Mouse (Mus musculus) testis, postnatal 14 days (tissue): Measurements from ENCODE around the gene Lonp2.

Experiments used
- DNase-seq: peaks from one replicate; pipeline ENCODE4 v3.0.0; 2021; ENCODE audit warnings: low spot score

Lonp2 gene

DNA sequence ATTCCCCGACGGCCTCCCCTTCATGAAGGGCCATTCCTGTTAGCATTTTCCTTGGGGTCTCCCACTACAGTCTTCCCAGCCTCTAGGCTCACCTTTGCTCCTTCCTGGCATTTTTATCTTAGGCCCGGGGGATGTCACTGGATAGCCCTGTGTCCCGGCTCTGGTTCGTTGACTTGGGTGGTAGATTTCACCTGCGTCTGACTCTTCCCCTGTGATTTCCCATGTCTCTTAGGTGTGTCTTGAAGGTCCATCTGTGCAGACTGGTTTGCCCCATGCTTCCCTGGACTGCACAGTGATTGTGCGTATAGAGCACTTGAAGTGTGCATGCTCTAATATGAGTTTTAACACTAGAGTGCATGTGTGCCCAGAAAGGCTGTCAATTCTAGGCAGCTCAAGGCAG, 1.1 kb downstream of the Lonp2 start:
- no peak for DNase-seq

DNA sequence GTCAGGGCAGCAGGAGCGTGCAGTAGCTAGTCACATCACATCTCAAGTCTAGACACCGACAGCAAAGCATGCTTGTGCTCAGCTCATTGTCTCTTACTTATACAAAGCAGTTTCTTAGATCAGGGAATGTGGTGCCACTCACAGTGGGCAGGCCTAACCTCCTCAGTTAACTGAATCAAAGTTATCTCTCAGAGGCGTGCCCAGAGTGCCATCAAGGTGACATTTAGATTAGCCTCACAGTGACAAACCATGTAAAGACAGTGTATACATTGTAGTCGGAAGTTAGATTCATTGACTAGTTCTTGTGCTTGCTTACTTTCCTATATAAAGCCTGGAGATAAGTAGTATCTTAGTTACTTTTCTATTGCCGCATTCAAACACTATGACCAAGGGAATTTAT, 6.4 kb downstream of the Lonp2 start:
- no peak for DNase-seq

DNA sequence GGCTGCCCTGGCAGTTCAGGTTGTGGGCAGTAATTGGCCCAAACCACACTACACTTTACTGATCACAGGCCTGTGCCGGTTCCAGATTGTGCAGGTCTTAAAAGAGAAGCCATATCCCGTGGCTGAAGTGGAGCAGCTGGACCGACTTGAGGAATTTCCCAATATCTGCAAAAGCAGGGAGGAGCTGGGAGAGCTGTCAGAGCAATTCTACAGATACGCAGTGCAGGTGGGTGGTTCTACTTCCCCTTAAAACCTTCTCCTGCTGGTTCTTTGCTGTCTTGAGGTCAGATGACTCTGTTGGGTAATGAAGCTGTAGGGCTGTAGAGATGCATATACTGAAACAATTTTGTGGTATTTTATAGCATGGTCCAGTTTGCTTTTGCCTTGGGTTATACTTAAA, 7.6 kb downstream of the Lonp2 start:
- DNase-seq, result no peak

DNA sequence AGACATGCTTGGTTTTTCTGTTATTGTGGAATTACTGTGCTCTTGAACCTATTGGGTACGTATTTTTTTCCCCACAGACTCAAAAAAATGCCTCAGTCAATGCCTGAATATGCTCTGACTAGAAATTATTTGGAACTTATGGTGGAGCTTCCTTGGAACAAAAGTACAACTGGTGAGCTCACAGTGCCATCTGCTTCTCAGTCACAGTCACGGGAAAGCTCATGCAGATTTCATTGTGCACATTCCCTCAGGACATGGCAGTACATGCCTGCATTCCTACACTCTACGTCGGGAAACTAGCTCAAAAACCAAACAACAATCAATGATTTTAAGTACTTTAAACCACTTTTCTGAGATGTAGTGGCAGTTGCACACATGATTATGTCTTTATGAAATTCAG, 14.0 kb downstream of the Lonp2 start:
- DNase-seq, result no peak

DNA sequence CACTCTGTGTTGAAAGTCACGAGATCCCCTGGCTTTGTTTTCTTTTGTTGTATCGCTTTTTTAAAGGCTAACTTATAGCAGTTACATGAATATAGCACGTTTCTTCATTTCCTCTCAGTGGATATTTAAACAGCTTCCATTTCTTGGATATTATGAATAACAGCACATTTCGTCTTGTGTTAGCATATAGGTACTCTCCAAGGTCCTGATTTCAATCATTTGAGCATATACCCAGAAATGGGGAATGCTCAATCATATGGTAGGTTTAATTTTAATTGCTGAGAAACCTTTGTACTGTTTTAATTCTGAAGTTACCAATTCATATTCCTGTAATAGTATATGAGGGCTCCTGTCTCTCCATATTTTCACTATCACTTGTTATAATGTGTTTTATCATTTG, 15.1 kb downstream of the Lonp2 start:
- DNase-seq, result no peak

DNA sequence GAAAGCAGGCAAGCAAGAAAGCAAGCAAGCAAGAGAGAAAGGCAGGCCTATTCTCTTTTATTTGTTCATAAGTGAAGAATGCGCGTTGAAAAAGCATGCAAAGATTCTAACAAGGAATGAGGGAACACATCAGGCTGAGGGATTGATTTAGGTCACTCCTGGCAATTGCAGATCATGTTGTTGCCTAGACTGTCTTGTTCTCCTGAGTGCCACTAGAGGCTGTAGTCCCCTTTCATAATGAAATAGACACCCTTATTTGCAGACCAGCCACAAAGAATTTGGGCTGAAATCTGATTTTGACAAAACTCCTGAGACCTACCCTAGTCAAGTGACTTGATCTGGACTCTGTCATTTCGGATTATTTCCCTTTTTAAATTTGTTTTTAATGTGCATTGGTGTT, 18.8 kb downstream of the Lonp2 start:
- no peak for DNase-seq

DNA sequence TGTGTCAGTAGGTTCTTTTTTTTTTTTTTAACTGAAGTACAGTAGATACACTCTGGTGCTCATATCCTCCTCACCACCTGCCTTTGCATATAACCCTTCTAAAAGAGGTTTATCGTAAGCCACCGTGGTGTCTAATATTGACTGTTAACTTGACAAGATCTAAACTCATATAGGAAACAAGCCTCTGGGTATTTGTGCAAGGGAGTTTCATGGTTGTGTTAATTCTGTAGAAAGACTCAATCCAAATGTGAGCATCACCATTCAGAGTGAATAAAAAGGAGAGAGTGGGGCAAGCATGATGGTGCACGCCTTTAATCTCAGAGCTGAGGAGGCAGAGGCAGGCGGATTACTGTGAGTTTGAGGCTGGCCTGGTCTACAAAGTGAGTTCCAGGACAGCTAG, 20.8 kb downstream of the Lonp2 start:
- no peak for DNase-seq

DNA sequence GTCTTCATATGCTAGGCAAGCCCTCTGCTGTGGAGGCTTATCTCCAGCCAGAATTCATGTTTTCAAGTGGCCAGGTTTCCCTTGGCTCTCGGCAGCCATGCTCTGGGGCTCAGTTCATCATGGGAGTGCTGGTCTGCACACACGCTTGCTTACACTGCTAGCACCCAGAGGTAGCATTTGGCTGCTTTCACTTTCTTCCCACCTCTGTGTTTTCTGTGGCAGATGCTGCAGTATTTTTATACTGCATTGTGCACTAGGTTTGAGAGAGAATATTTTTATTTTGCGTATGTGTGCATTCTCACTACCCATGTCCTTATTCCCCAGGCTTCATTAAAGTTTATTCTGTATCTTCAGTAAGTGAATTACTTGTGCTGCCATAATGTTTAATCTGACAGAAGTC, 23.9 kb downstream of the Lonp2 start:
- DNase-seq, result no peak

DNA sequence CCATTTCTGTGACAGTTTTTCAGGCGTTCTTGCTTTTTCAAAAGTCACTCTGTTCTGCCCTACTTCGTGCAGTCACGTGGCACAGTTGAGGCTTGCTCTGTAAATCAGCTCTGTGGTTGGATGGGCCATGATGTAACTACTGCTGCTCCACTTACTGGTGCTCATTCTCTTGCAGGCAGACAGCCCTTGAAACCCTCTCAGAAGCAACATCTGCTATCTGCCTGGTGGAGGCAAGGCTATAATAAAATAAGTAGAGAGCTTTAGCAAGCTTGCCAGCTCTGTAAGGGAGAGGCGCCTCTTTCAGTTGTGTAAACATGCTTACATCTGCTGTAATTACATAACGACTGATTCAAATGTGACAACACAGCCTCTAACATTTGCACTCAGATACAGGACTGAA, 27.6 kb downstream of the Lonp2 start:
- no peak for DNase-seq

DNA sequence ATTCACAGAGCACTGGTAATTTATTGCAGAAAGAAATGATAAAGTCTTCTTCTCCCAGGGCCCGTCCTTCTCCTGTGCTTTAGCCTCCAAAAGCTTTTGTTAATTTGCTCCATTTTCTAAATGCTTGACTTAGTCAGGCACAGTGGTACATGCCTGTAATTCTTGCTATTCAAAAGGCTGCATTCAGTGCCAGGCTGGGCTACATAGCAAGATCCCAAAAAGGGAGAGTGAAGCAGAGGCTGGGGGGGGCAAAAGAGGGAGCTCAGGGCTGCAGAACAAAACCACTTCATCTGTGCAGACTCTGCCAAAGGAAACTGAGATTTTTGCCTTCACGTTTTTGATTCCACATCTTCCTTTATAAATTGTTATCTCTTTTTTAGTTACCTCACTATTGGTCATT, 28.7 kb downstream of the Lonp2 start:
- no peak for DNase-seq

DNA sequence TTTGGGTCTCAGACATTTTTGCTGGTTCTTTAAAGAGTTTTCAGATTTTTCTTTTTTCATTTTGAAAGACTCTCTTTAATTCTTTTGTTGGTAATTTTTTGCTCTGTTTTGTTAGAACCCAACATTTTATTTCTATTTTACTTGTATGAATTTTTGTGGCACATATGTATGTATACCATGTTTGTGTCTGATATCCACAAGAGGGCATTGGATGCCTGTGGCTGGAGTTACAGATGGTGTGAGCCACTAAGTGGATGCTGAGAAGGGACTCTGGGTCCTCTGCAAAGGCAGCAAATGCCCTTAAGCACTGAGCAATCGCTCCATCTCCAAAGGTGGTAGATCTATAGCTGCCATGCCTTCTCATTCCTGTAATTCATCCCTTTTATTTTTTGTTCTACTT, 30.7 kb downstream of the Lonp2 start:
- no peak for DNase-seq

DNA sequence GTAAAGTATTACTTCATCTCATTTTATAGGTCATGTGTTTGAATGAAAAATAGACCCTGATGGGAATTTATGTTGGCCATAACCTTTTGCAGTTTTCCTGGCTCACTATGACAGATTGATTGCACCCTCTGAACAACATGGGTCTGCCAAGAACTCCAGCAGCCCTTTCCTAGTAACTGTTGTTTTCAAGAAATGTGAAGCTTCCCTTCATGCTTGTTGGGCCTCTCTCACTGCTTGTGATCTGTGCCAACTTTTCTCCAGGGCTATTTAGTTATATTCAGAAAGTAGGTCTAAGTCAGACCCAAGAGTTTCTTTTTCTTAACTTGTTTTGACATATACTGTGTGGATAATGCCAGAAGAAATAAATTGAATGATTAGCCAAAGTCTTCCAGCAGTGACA, 44.9 kb downstream of the Lonp2 start:
- DNase-seq, result no peak

DNA sequence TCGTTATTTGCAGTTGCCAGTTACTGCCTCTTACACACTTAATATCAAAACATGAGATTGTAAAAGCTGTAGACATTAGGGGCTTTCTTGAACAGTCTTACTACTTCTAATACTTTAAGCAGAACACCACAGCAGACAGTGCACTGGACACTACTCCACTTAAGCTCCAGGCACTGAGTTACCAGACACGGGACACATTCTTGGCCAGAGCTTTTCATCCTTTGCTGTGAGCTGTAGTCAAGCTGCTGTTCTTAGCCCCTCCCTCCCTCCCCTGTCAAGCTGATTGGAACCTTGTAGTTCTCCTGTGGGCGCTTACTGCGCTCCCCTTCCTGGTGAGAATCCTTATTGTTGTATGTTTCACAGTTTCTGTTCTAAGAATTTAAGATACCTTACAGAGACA, 45.4 kb downstream of the Lonp2 start:
- DNase-seq, result no peak

DNA sequence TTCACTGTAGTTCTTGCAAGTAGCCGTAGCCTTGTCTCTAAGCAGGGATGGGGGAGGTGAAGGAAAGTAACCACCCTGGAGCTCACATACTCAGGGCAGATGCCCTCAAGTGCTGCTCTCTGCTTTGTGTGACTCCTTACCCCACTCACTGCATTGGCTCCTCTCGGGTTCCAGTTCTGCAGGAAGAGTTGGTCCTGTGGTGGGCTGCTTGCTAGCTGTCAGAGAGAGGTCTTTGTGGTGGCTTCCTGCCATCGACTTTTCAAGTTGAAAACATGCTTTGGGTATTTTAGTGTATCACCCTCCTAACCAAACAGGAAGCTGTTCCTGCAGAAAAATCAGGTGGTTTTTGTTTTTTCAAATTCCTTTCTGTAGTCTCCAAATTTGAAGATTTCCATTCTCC, 62.8 kb downstream of the Lonp2 start:
- DNase-seq, result no peak

DNA sequence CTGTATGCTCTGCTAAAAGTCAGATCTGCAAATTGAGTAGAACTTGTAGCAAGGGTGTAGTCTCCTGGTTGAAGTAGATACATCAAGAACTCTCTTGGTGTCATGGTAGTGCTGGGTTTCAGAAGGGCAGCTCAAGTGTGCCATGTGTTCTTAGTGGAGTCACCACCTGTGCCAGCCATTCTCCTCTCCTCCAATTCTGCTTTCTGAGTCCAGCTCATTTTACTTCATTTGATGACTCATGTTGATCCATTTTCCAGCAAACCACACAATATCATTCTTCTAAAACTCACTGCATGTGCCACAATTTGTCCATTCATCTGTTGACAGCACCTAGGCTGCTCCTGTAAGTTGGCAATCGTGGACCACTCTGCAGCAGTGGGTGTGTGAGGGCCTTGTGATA, 68.3 kb downstream of the Lonp2 start:
- no peak for DNase-seq

DNA sequence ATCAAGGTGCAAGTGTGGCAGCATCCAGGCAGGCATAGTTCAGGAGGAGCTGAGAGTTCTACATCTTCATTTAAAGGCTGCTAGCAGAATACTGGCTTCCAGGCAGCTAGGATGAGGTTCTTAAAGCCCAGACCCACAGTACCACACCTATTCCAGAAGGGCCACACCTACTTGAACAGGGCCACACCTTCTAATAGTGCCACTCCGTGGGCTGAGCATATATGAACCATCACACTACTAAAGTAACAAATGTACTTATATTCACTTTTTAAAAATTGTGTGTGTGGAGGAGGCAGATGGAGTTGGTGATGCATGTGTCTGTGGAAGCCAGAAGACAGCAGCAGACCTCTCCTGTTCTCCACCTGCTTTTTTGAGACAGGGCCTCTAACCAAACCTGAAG, 70.2 kb downstream of the Lonp2 start:
- no peak for DNase-seq

DNA sequence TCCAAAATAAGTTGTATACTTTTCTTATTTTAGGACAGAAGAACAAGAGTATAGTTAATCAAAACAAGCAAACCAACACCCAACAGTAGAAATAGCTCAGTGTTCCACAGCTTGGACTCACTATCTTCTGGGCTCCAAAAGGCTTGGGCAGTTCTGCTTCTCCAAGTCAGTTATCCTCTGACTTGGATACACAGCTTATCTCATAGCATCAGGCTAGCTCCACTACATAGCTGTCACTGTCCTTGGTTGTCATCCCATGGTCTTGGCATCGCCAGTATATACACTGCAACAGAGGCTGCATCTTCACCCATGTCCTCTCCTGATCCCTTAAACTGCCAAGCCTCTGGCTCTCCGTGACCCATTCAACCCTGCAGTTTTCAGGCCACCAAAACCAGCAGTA, 71.9 kb downstream of the Lonp2 start:
- DNase-seq, result no peak

DNA sequence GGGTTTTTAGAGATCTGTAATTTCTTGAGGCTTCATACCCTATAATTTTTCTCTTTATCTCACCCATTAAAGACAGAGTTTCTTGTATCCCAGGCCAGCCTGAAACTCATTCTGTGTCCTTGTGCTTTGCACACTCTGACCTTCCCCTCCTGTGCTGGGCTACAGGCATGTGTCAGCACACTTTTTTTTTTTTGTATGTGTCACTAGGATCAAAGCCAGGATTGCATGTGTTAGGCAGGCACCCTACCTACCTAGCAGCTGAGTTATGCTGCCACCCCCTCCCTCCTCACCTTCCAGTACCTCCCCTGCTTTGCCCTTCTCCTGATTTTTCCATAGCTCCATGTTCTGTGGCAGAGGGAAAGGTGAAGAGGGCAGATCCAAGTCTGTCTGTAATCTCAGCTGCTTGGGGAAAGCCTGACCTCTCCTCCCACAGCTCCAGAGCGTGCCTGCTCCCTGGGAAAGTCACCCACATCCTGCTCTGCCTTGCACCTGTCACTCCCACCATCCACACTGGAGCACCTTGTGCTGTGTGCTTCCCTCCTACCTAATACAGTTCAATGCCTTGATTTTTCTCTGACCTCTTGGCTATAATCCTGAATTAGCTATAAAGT, 75.1 kb downstream of the Lonp2 start:
- peak; percentile 20 for DNase-seq

DNA sequence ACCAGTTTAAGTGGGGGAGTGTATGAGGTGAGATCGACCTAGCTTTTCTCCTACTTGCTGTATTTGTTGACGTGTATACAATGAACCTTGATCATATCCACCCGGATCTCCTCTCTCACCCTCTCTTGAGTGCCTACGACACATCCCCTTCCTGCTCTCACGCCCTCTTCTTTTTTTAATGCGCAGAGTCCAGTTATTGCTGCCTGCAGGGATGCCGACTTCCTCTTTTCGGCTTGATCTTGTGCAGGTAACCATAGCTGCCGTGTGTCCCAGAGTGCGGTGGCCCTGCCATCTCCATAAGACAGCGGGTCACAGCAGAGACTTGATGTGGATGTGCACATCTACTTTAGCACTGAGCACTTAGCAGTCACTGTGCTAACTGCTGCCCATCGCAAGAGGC, 75.6 kb downstream of the Lonp2 start:
- DNase-seq, result no peak

DNA sequence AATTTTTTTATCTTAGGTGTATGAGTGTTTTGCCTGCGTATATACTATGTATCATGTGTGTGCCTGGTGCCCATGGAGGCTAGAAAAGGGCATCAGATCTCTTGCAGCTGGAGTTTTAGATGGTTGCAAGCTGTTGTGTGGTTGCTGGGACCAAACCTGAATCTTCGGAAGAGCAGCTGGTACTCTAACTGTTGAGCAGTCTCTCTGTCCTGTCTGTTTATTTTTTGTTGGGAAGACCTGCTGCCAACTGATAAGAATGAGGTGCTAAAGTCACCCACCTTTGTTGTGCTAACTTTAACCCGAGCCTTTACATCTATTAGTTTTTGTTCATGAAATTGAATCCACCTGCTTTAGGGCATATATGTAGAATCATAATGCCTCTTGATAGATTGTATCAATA, 78.6 kb downstream of the Lonp2 start:
- no peak for DNase-seq

DNA sequence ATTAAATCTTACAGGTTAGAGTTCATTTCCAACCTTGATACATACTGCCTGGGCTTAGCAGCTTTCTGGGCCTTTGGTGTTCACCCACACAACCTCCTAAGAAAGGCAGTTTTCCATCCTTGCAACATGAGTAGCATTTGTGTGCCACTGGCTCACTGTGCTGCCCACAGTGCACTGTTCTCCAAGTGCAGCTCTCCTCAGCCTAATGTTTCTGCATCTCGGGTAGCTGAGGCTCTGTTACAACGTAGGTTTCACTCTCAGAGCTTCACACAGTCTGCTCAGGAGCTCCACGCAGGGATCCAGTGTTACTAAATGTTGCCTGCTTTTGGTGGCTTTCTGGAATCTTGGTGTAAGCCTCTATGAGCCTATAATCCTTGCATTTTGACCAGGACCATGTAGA, 81.5 kb downstream of the Lonp2 start:
- DNase-seq, result no peak

DNA sequence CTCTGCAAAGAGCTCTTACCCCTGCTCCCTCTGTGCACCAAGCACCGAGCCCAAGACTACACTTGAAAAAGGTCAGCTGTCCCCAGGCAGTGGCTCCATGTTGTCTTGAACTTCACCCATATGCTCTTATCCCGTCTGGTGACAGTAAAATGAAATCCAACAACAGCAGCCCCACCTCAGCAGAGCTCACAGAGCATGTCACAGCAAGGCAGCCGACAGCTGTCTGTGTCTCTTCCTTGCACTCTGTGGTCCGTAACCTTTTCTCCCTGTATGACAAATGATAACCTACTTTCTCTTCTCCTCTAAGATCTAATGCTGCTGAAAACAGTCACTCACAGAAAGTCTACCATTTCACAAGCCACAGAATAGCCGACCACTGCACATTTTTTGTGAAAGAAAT, 82.9 kb downstream of the Lonp2 start:
- DNase-seq, result no peak

DNA sequence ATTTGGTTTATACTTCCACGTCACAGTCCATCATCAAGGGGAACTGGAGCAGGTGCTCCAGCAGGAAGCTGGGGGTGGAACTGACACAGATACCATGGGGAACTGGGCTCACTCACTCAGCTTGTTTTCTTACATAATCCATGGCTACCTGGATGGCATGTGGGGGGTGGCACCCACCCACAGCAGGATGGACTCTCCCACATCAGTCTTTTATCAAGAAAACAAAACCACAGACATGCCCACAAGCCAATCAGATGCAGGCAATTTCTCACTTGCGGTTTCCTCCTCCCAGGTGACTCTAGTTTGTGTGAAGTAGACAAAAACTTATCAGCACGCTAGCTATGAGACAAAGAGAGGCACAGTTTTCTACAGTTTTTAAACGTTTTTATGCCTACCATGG, 84.0 kb downstream of the Lonp2 start:
- no peak for DNase-seq

DNA sequence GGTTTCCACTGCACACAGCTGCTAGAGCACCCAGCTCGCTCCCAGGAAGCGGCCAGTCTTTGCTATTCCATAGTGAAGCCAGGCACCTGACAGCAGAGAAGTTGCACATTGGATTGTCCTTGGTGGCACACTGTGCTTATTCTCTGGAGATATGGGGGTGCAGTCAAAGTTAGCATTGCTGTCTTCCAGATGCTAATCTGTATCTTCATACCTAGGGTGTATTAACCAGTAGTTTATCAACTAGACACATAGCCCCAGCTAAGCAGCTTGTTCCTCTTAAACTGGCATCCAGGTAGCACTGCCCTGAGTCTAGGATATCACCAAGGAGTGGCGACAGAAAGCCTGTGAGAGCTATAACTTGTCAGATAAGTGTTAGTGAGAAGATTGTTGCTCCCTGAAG, 88.8 kb downstream of the Lonp2 start:
- DNase-seq, result no peak
